7 mouse cellular contexts compared by ENCODE assay signal in genomic region chr2:28532938-28533771, GRCm38 (mm10). TPM values are rescaled to one million over a fixed set of nuclear protein-coding genes. Genes with fewer than 3 reads are reported as not detected.
DNase-seq lines count a peak whose midpoint lies in the region; ATAC-seq lines count a peak whose summit lies in the region.

No protein-coding gene starts in this region.

- peak overlapping the region; percentile 83 for H3K4me2 ChIP-seq in intestine, embryonic 16.5 days (ENCODE audit: low read depth, low read length)
- peak overlapping the region; percentile 80 for H3K4me2 ChIP-seq in midbrain, embryonic 11.5 days

- H3K9me3 ChIP-seq in intestine, embryonic 16.5 days (ENCODE audit: control insufficient read depth, low read length), result no peaks in the 10 kb centered on the region
- no peaks in the 10 kb centered on the region for H3K9me3 ChIP-seq in midbrain, embryonic 11.5 days (ENCODE audit: control insufficient read depth, low read length)

- H3K4me3 ChIP-seq in intestine, embryonic 16.5 days (ENCODE audit: low read length), result peak overlapping the region; percentile 76
- peak overlapping the region; percentile 42 for H3K4me3 ChIP-seq in midbrain, embryonic 11.5 days (ENCODE audit: low read depth, low read length)

- peak overlapping the region; percentile 79 for H3K27ac ChIP-seq in intestine, embryonic 16.5 days (ENCODE audit: low read length)
- no peak overlapping the region for H3K27ac ChIP-seq in midbrain, embryonic 11.5 days (ENCODE audit: low read depth, low read length)

- H3K36me3 ChIP-seq in intestine, embryonic 16.5 days (ENCODE audit: control insufficient read depth, insufficient read depth, low read length), result no peaks in the 10 kb centered on the region
- no peaks in the 10 kb centered on the region for H3K36me3 ChIP-seq in midbrain, embryonic 11.5 days (ENCODE audit: control insufficient read depth, insufficient read depth, low read length)

- peak; percentile 91 for ATAC-seq in intestine, embryonic 16.5 days
- ATAC-seq in midbrain, embryonic 11.5 days (ENCODE audit: low FRiP score), result peak; percentile 91

- intact Hi-C loops in gastrocnemius, postnatal 36 days (cut with DNase I), result no loop called here
- intact Hi-C loops in left cerebral cortex, postnatal 4 days (cut with DNase I), result no loop called here

- no peaks in the 10 kb centered on the region for H3K27me3 ChIP-seq in intestine, embryonic 16.5 days (replicated peaks; ENCODE audit: control insufficient read depth, insufficient read depth, low read length)
- no peaks in the 10 kb centered on the region for H3K27me3 ChIP-seq in midbrain, embryonic 11.5 days (ENCODE audit: control insufficient read depth, insufficient read depth, low read length)

- peak; percentile 95 for DNase-seq in adrenal gland, adult 2 months
- DNase-seq in embryo, embryonic 11 days, result peak; percentile 93
- DNase-seq in gastrocnemius, postnatal 36 days, result peak; percentile 85 to 88
- peak; percentile 91 for DNase-seq in left cerebral cortex, postnatal 4 days
- peak; percentile 96 for DNase-seq in midbrain, embryonic 11.5 days (ENCODE audit: low spot score, missing footprints)
- DNase-seq in spleen, adult 12 weeks (ENCODE audit: low spot score), result peak; percentile 57

- H3K4me1 ChIP-seq in intestine, embryonic 16.5 days (ENCODE audit: control insufficient read depth, insufficient read depth, low read length), result peaks cover 63% of the 10 kb centered on the region
- peaks cover 55% of the 10 kb centered on the region for H3K4me1 ChIP-seq in midbrain, embryonic 11.5 days (ENCODE audit: control insufficient read depth, insufficient read depth, low read length)

- 3% methylated on average over 49 of the region's 49 CpGs for WGBS in intestine, embryonic 16.5 days
- 3% methylated on average over 48 of the region's 49 CpGs for WGBS in midbrain, embryonic 11.5 days

- H3K9ac ChIP-seq in intestine, embryonic 16.5 days (ENCODE audit: low read depth, low read length), result peak overlapping the region; percentile 79
- peak overlapping the region; percentile 61 for H3K9ac ChIP-seq in midbrain, embryonic 11.5 days (ENCODE audit: low read length)

RNA-seq across cellular contexts. Expression of gene Ralgds, which starts 20.2 kb away (rescaled TPM):
- 10 to 100 TPM; 23.3 to 45.5 TPM for total RNA-seq in adrenal gland, adult 2 months (2021)
- polyA plus RNA-seq in adrenal gland, adult 2 months (2012; rRNA removed), result 56.8 and 73.5 TPM in 2 replicates
- total RNA-seq in gastrocnemius, postnatal 36 days (2021), result 1 to 10 TPM; 8.5 to 9.4 TPM
- 19.1 and 21.5 TPM in 2 replicates for polyA plus RNA-seq in intestine, embryonic 16.5 days (2015; fragmentation: Nextera tagmentation; extraction: Ambion mirVana)
- 100 to 1,000 TPM; 164 to 176 TPM for total RNA-seq in left cerebral cortex, postnatal 4 days (2021)
- polyA plus RNA-seq in midbrain, embryonic 11.5 days (2014; fragmentation: Nextera tagmentation; extraction: Ambion mirVana), result 45.8 and 48.8 TPM in 2 replicates

RNA-seq across cellular contexts. Expression of gene Gm10134, which starts 27.3 kb away (rescaled TPM):
- total RNA-seq in adrenal gland, adult 2 months (2021), result 1 to 10 TPM in 1 of 2 experiments, not detected in 1; 2.2 TPM
- 0.42 TPM in 1 of 2 replicates, not detected in the other for polyA plus RNA-seq in adrenal gland, adult 2 months (2012; rRNA removed)
- not detected for total RNA-seq in gastrocnemius, postnatal 36 days (2021)
- 7.4 and 10.3 TPM in 2 replicates for polyA plus RNA-seq in intestine, embryonic 16.5 days (2015; fragmentation: Nextera tagmentation; extraction: Ambion mirVana)
- not detected for total RNA-seq in left cerebral cortex, postnatal 4 days (2021)
- polyA plus RNA-seq in midbrain, embryonic 11.5 days (2014; fragmentation: Nextera tagmentation; extraction: Ambion mirVana), result not detected in 2 replicates

RNA-seq across cellular contexts. Expression of gene Cel, which starts 30.0 kb away (rescaled TPM):
- under 1 TPM in 1 of 2 experiments, not detected in 1; 0.14 TPM for total RNA-seq in adrenal gland, adult 2 months (2021)
- polyA plus RNA-seq in adrenal gland, adult 2 months (2012; rRNA removed), result 0.06 TPM in 1 of 2 replicates, not detected in the other
- not detected for total RNA-seq in gastrocnemius, postnatal 36 days (2021)
- polyA plus RNA-seq in intestine, embryonic 16.5 days (2015; fragmentation: Nextera tagmentation; extraction: Ambion mirVana), result 383 and 542 TPM in 2 replicates
- total RNA-seq in left cerebral cortex, postnatal 4 days (2021), result not detected
- 0.07 TPM in 1 of 2 replicates, not detected in the other for polyA plus RNA-seq in midbrain, embryonic 11.5 days (2014; fragmentation: Nextera tagmentation; extraction: Ambion mirVana)

RNA-seq across cellular contexts. Expression of gene Gbgt1, which starts 36.5 kb away (rescaled TPM):
- total RNA-seq in adrenal gland, adult 2 months (2021), result 1 to 10 TPM; 3.7 to 4.6 TPM
- polyA plus RNA-seq in adrenal gland, adult 2 months (2012; rRNA removed), result 1.6 and 3.6 TPM in 2 replicates
- total RNA-seq in gastrocnemius, postnatal 36 days (2021), result 1 to 10 TPM in 1 of 2 experiments, under 1 TPM in 1; 0.79 to 1.2 TPM
- polyA plus RNA-seq in intestine, embryonic 16.5 days (2015; fragmentation: Nextera tagmentation; extraction: Ambion mirVana), result 4.4 and 4.6 TPM in 2 replicates
- total RNA-seq in left cerebral cortex, postnatal 4 days (2021), result 1 to 10 TPM; 2.5 to 2.6 TPM
- 0.10 and 0.25 TPM in 2 replicates for polyA plus RNA-seq in midbrain, embryonic 11.5 days (2014; fragmentation: Nextera tagmentation; extraction: Ambion mirVana)

RNA-seq across cellular contexts. Expression of gene Gtf3c5, which starts 50.4 kb away (rescaled TPM):
- total RNA-seq in adrenal gland, adult 2 months (2021), result 10 to 100 TPM; 15.4 to 21.6 TPM
- 14.8 and 16.0 TPM in 2 replicates for polyA plus RNA-seq in adrenal gland, adult 2 months (2012; rRNA removed)
- 1 to 10 TPM; 5.9 to 6.2 TPM for total RNA-seq in gastrocnemius, postnatal 36 days (2021)
- polyA plus RNA-seq in intestine, embryonic 16.5 days (2015; fragmentation: Nextera tagmentation; extraction: Ambion mirVana), result 27.5 and 32.2 TPM in 2 replicates
- total RNA-seq in left cerebral cortex, postnatal 4 days (2021), result 10 to 100 TPM; 26.6 to 27.8 TPM
- polyA plus RNA-seq in midbrain, embryonic 11.5 days (2014; fragmentation: Nextera tagmentation; extraction: Ambion mirVana), result 38.8 and 40.5 TPM in 2 replicates
